Mouse (Mus musculus) forebrain, embryonic 14.5 days (tissue): ENCODE results near the gene Gm45713. TPM values are rescaled to one million over a fixed set of nuclear protein-coding genes. Genes with fewer than 3 reads are reported as not detected.
A peak's percentile ranks its signal among the peaks of the same experiment; 100 is the strongest.
"Not testable (repeated sequence)": the region's sequence is repeated elsewhere in the genome, so short reads cannot be mapped to it uniquely, and the experiment has no call there.

Experiments
- ATAC-seq: fragments of 200-750 bp; cut with Nextera tagmentation; 2 replicates; pipeline ENCODE4 v1.8.0; 2017; ENCODE audit warnings: mild to moderate bottlenecking, moderate library complexity
- DNase-seq: peaks from one replicate; pipeline ENCODE4 v3.0.0-alpha.2; 2015; ENCODE audit warnings: low spot score
- H3K27ac ChIP-seq: fragments of 300-500 bp; sonication (generic); 2 replicates; pipeline ENCODE4 v1.5.1; 2014; ENCODE audit warnings: low read depth, mild to moderate bottlenecking, control low read depth, low read length, moderate library complexity
- H3K27me3 ChIP-seq: fragments of 300-500 bp; sonication (generic); replicated peaks from 2 replicates; pipeline ENCODE4 v1.6.1; 2014; ENCODE audit warnings: low read length, control low read depth, mixed read lengths; ENCODE audit not compliant: control insufficient read depth, insufficient read depth
- H3K36me3 ChIP-seq: fragments of 300-500 bp; sonication (generic); 2 replicates; pipeline ENCODE4 v1.6.1; 2014; ENCODE audit warnings: low read length, control low read depth; ENCODE audit not compliant: control insufficient read depth, insufficient read depth
- H3K4me1 ChIP-seq: fragments of 300-500 bp; sonication (generic); 2 replicates; pipeline ENCODE4 v1.6.1; 2014; ENCODE audit warnings: antibody characterized with exemption, low read length, control low read depth; ENCODE audit not compliant: control insufficient read depth, insufficient read depth
- H3K4me2 ChIP-seq: fragments of 300-500 bp; sonication (generic); 2 replicates; pipeline ENCODE4 v1.6.1; 2014; ENCODE audit warnings: mild to moderate bottlenecking, control low read depth, low read length
- H3K4me3 ChIP-seq: fragments of 300-500 bp; sonication (generic); 2 replicates; pipeline ENCODE4 v1.5.1; 2014; ENCODE audit warnings: low read depth, low read length, control low read depth
- H3K9ac ChIP-seq: fragments of 300-500 bp; sonication (generic); 2 replicates; pipeline ENCODE4 v1.6.1; 2014; ENCODE audit warnings: mild to moderate bottlenecking, low read length, control low read depth, moderate library complexity
- H3K9me3 ChIP-seq: fragments of 300-500 bp; sonication (generic); replicated peaks from 2 replicates; pipeline ENCODE4 v1.6.1; 2016; ENCODE audit warnings: low read length, control low read depth, mixed read lengths; ENCODE audit not compliant: control insufficient read depth
- WGBS: fragments of 180-500 bp; shearing (Covaris S2); extraction: QIAGEN DNeasy Blood & Tissue Kit; methylation state at CpG from one replicate; pipeline ENCODE4 v1.1.7; 2014; 5-methylcytosine and 5-hydroxymethylcytosine counted together
- polyA plus RNA-seq: library from polyadenylated mRNA; unstranded; fragments of >200 nt; fragmentation: Nextera tagmentation; extraction: Ambion mirVana; gene quantifications from 2 replicates; pipeline ENCODE4 v1.2.1, GENCODE M21; 2014

Gm45713 gene
- polyA plus RNA-seq, 1 experiment from 2014 or later = 0.22 TPM

GRCm38 (mm10) chr7:45153052-45153451 is 17.0 kb upstream of the Gm45713 start:
- not testable (repeated sequence) for H3K9ac ChIP-seq, DNase-seq, H3K27me3 ChIP-seq, H3K4me1 ChIP-seq, H3K4me2 ChIP-seq, H3K9me3 ChIP-seq, H3K4me3 ChIP-seq, H3K27ac ChIP-seq, ATAC-seq, H3K36me3 ChIP-seq
- 93% methylated on average over 2 of the region's 2 CpGs for WGBS

- DNase-seq (no peak), ATAC-seq (no peak)
- no peak overlapping the region for H3K4me2 ChIP-seq
- peaks cover 8% of the 10 kb centered on the region for H3K4me1 ChIP-seq
- H3K27me3 ChIP-seq = no peaks in the 10 kb centered on the region
- H3K36me3 ChIP-seq = 0 out of 2 replicates have a peak, but pooled peaks cover 5% of the 10 kb centered on the region
- peak overlapping the region; percentile 9; the same call in 1 of the 2 replicates for H3K9ac ChIP-seq
- H3K27ac ChIP-seq = no peak overlapping the region
- WGBS = 45% methylated on average over 11 of the region's 11 CpGs
- H3K9me3 ChIP-seq = no peaks in the 10 kb centered on the region
- no peak overlapping the region for H3K4me3 ChIP-seq
These were observed 15.3 kb upstream of the Gm45713 start for GRCm38 (mm10) chr7:45151303-45151702.

GRCm38 (mm10) chr7:45150321-45150720 is 14.3 kb upstream of the Gm45713 start:
- no peak for DNase-seq
- Histone ChIP-seq H3K4me2 (no peak overlapping the region), H3K36me3 (0 out of 2 replicates have a peak, but pooled peaks cover 7% of the 10 kb centered on the region), H3K9me3 (no peaks in the 10 kb centered on the region), H3K4me3 (no peak overlapping the region), H3K27ac (no peak overlapping the region), H3K4me1 (peaks cover 8% of the 10 kb centered on the region), H3K27me3 (no peaks in the 10 kb centered on the region), H3K9ac (peak overlapping the region; percentile 30; the same call in 1 of the 2 replicates)
- ATAC-seq = no peak
- WGBS = 76% methylated on average over 4 of the region's 4 CpGs

- Histone ChIP-seq H3K4me3 (no peak overlapping the region), H3K4me2 (no peak overlapping the region), H3K9me3 (no peaks in the 10 kb centered on the region), H3K27ac (no peak overlapping the region), H3K9ac (no peak overlapping the region), H3K4me1 (peaks cover 8% of the 10 kb centered on the region), H3K36me3 (0 out of 2 replicates have a peak, but pooled peaks cover 12% of the 10 kb centered on the region), H3K27me3 (no peaks in the 10 kb centered on the region)
- DNase-seq (no peak), ATAC-seq (no peak)
- WGBS = 27% methylated on average over 6 of the region's 6 CpGs
These were observed 13.5 kb upstream of the Gm45713 start for GRCm38 (mm10) chr7:45149545-45149944.

- no peaks in the 10 kb centered on the region for H3K27me3 ChIP-seq
- no peak overlapping the region for H3K4me3 ChIP-seq
- H3K4me1 ChIP-seq = peaks cover 7% of the 10 kb centered on the region
- 0 out of 2 replicates have a peak, but pooled peaks cover 16% of the 10 kb centered on the region for H3K36me3 ChIP-seq
- no peaks in the 10 kb centered on the region for H3K9me3 ChIP-seq
- ATAC-seq = no peak
- 73% methylated on average over 4 of the region's 4 CpGs for WGBS
- no peak overlapping the region; the same call in 1 of the 2 replicates for H3K27ac ChIP-seq
- no peak overlapping the region for H3K9ac ChIP-seq
- no peak for DNase-seq
- no peak overlapping the region for H3K4me2 ChIP-seq
These were observed 12.6 kb upstream of the Gm45713 start for GRCm38 (mm10) chr7:45148534-45149098.

GRCm38 (mm10) chr7:45147899-45148298 is 11.9 kb upstream of the Gm45713 start:
- H3K4me2 ChIP-seq = no peak overlapping the region
- no peak for DNase-seq
- no peak for ATAC-seq
- no peak overlapping the region for H3K9ac ChIP-seq
- H3K4me1 ChIP-seq = 0 out of 2 replicates have a peak, but pooled peaks cover 4% of the 10 kb centered on the region
- H3K9me3 ChIP-seq = no peaks in the 10 kb centered on the region
- 0 out of 2 replicates have a peak, but pooled peaks cover 16% of the 10 kb centered on the region for H3K36me3 ChIP-seq
- H3K27ac ChIP-seq = no peak overlapping the region
- 93% methylated on average over 11 of the region's 11 CpGs for WGBS
- H3K27me3 ChIP-seq = no peaks in the 10 kb centered on the region
- no peak overlapping the region for H3K4me3 ChIP-seq

- Histone ChIP-seq H3K27ac (no peak overlapping the region), H3K9me3 (no peaks in the 10 kb centered on the region), H3K9ac (no peak overlapping the region), H3K4me3 (no peak overlapping the region), H3K36me3 (0 out of 2 replicates have a peak, but pooled peaks cover 19% of the 10 kb centered on the region), H3K4me2 (no peak overlapping the region), H3K4me1 (0 out of 2 replicates have a peak, but pooled peaks cover 4% of the 10 kb centered on the region), H3K27me3 (no peaks in the 10 kb centered on the region)
- no peak for ATAC-seq
- no peak for DNase-seq
- WGBS = 91% methylated on average over 11 of the region's 11 CpGs
These were observed 11.2 kb upstream of the Gm45713 start for GRCm38 (mm10) chr7:45147267-45147666.

GRCm38 (mm10) chr7:45145460-45145859 is 9.4 kb upstream of the Gm45713 start:
- Histone ChIP-seq H3K9ac (no peak overlapping the region), H3K27ac (no peak overlapping the region), H3K27me3 (no peaks in the 10 kb centered on the region), H3K9me3 (no peaks in the 10 kb centered on the region), H3K4me3 (no peak overlapping the region), H3K4me1 (no peaks in the 10 kb centered on the region), H3K36me3 (0 out of 2 replicates have a peak, but pooled peaks cover 19% of the 10 kb centered on the region), H3K4me2 (no peak overlapping the region)
- 93% methylated on average over 8 of the region's 8 CpGs for WGBS
- DNase-seq (no peak), ATAC-seq (no peak)

GRCm38 (mm10) chr7:45144368-45145174 is 8.5 kb upstream of the Gm45713 start:
- H3K27ac ChIP-seq = no peak overlapping the region
- no peak overlapping the region for H3K9ac ChIP-seq
- 88% methylated on average over 13 of the region's 13 CpGs for WGBS
- DNase-seq (no peak), ATAC-seq (no peak)
- H3K36me3 ChIP-seq = 0 out of 2 replicates have a peak, but pooled peaks cover 19% of the 10 kb centered on the region
- H3K9me3 ChIP-seq = no peaks in the 10 kb centered on the region
- H3K4me1 ChIP-seq = no peaks in the 10 kb centered on the region
- no peaks in the 10 kb centered on the region for H3K27me3 ChIP-seq
- no peak overlapping the region for H3K4me2 ChIP-seq
- H3K4me3 ChIP-seq = no peak overlapping the region
